Mouse (Mus musculus) testis, adult 2 months (tissue): ENCODE data around the gene Adamts9.

ENCODE experiments used
- CTCF ChIP-seq: fragments of 200-500 bp; IDR thresholded peaks from 2 replicates; pipeline ENCODE4 v1.5.1; 2012; ENCODE audit warnings: low read depth, mild to moderate bottlenecking, inconsistent platforms, low read length, moderate library complexity; ENCODE audit not compliant: control insufficient read depth, insufficient read depth, insufficient replicate concordance
- POLR2A ChIP-seq: fragments of 200-500 bp; IDR thresholded peaks from 2 replicates; pipeline ENCODE4 v1.6.1; 2012; ENCODE audit warnings: low read depth, mild to moderate bottlenecking, inconsistent platforms, low read length, moderate library complexity; ENCODE audit not compliant: control insufficient read depth

- TF ChIP-seq CTCF (no peak), POLR2A (no peak)
These were observed 68.4 kb downstream of the Adamts9 start for GRCm38 (mm10) chr6:92874854-92875253.
